Mouse (Mus musculus) stomach, postnatal 0 days (tissue): ENCODE results near the gene Wnt16.

Source experiments
- CTCF ChIP-seq: IDR thresholded peaks from 2 replicates; pipeline ENCODE4 v1.5.1; 2016; ENCODE audit warnings: antibody characterized with exemption, low read depth, mild to moderate bottlenecking, moderate library complexity
- EP300 ChIP-seq: optimal IDR thresholded peaks from 2 replicates; pipeline ENCODE3; 2016; ENCODE audit warnings: antibody characterized with exemption

DNA sequence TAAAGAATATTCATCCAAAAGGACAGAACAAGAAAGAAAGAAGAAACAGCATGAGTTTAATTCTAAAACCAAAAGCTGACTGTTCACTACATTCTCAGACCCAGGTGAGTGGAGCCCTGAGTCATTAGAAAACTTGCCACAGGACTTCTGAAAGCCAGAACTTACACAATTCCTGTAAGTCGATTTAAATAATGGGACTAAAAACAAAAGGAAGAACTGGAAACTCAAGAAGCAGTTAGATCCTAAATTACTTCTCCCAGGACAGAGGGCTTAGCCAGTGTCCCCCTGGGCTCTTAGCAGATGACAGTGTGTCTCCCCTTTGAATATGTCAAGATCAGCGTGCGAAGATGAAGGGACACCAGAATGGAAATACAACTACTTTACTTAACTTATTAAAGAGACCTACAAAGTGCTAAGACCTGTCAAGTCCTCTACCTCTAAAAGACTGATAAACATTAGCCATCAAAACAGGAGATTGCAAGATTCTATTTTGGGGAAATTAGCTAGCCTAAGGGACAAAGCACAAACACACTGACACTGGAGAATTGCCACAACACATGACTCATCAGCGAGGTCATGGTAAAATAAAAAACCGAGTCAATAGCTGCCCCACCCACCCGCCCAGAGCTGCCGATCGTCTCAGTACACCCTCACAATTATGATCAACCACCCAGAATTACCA lies 18.0 kb upstream of the Wnt16 start:
- no peak for TF ChIP-seq CTCF
- TF ChIP-seq EP300: no peak
